Mouse (Mus musculus): ENCODE measurements at regions not wholly inside any gene's neighbourhood (a gene's known extent, or its start where the extent isn't known, plus 50 kb on each side); places are given as distances from the start of the nearest gene placed in this dataset.
A peak's percentile ranks its signal among the peaks of the same experiment; 100 is the strongest.

DNA sequence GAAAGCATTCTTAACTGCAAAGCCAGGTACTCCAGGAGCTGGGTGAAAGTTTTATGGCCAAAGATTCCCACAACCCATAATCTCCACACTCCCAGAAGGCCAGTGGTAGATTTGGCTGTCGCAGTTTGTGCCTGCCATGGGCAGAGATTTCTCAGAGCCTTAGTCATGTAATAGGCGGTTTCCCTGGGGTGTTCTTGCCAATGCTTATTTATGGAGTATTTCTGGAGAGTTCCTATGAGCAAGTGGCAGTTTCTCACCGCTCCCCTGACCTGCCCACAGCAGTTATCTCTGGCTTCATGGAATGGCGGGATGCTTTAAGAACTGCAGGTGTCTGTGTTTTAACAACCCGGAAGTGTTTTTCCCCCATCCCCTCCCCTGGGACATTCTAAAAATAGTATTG lies 179.8 kb downstream of the 4933412E24Rik start:
- DNase-seq (ENCODE audit: low spot score): no peak

DNA sequence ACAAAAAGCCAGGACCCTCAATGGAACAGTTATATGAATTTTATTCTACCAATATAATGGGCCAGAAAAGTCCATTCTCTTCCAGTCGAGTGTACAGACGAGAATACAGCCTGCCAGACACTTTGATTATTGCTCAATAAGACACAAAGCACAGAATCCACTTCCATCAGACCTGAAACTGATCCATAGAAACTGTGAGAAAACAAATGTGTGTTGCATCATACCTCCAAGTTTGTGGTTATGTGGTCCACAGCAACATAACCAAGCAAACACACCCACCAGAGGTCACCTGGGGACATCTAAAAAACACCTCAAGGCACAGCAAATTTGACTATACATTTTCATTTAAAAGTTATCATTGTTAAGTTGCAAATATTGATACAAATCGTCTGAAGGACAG lies 183.2 kb downstream of the 4933412E24Rik start:
- DNase-seq (ENCODE audit: low spot score): no peak

DNA sequence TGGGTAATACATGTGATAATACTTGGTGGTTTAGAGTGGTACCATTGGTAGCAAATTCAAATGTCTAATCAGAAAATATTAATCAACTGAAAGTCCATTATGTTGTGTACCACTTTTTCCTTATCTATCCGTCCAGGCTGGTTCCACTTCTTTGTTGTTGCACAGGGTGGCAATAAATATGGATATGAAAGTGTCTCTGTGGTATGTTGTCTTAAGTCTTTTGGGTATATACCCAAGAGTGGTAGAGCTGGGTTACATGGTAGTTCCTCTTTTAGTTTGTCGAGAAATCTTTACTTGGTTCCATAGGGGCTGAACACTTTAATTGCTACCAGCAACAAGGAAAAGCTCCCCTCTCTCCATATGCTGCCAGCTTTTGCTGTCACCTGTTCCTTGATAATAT lies 184.9 kb downstream of the 4933412E24Rik start:
- no peak for DNase-seq (ENCODE audit: low spot score)

DNA sequence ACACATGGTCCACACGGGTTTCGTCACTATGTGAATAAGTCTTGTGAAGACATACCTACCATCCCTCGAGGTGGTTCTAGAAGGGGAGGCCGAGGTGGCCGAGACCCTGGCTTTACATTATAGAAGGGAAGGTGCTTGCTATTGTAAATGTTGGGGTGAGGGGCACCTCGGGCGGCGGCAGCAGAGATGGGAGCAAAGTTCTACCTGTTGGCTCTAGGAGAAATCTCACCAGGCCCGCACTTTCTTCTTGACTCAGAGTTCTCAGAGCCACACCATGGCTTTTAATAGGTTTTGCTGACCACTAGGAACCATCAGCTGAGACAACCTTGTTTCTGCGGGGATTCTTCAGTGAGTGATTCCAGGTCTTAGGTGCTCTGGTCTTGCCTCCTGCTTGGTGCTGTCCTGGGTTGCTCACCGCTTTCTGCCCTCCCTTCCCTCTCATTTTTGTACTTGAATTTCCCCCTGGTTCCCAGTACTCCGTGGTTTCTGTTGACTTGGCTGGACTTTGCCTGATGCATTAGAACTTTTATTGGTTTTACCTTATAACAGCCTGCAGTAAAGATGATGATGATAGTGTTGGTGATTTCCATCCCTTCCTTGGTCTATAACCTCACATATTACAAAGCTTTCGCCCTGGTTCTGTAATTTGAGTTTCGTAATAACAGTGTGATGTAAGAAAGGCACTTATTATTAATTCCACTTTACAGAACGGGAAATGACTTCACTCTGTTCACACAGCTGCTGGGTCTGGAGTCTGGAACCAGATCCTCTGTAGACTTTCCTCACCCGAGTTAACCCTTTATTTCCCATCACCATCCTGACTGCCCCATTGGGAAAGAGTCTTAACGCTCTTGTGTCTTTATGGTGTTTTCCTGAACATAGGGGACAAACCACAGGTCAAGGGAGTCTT lies 185.6 kb downstream of the 4933412E24Rik start:
- DNase-seq (ENCODE audit: low spot score): peak; percentile 57

DNA sequence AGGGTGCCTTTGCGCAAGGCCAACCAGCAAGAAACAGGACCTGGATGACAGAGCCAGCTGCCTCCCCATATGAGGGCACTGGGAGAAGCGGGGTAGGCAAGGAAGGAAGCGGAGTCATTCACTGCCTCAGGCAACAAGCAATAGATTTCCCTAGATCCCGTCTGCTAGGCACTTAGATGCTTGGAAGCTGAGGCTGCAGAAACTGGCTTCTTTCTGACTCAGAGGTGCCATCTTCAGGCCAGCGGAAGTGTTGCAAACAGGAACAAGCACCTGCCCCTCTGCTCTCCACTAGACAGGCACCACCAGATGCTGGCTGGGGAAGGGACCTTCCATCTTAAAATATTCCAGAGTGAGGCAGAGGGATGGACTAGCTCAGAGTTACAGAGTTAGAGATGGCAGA lies 188.0 kb downstream of the 4933412E24Rik start:
- peak; percentile 81 for DNase-seq (ENCODE audit: low spot score)

DNA sequence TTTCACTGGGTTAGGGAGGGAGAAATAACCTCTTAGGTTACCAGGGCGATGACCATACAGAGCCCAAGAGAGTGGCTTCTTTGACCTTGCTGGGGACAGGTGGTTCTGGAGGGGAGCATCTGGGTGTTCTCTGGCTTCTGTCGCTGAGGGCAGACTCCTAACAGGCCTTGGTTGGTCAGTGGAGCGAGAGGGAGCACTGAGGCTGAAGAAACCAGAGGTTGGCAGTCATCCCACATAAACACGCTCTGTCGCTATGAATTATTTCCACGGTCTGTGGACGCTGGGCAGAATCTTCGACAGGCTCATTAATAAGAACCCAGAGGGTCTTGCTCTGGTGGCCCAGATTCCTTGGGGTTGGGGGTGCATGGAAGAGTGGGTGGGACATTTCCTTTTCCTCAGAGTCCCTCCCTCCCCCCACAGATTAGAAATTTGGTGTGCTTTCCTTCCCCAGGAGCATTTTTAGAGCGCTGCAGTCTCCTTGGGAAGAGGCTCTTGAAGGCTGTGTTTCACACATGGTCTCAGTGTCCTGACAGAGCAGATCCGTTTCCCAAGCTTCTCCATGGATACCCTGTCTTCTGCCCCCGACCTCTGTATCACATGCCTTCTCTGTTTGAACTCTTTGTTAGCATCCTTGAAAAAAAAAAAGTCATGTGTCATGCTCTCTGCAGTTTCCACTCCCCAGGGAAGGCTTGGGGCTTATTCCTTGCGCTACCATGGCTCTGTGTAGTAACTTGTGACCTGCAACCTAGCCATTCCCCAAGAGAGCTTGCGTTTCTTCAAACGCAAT lies 190.1 kb downstream of the 4933412E24Rik start:
- no peak for DNase-seq (ENCODE audit: low spot score)

DNA sequence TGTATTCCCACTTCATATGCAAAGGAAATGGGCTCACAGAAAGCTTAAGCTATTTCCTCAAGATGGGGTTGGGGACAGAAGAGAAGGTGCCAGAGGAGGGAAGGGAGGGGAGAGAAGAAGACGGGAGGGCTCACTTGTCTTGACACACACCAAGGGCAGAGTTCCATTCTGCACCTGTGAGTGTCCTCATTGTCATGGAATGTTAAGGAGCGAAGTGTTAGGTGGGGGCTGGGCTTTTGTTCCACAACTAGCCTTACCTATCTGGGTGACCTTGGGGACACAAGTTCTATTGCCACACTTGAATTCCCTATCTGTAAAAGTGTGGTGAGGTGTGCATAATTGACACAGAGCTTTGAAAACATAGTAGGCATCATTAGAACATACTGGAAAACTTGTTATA lies 192.5 kb downstream of the 4933412E24Rik start:
- DNase-seq (ENCODE audit: low spot score): peak; percentile 64

DNA sequence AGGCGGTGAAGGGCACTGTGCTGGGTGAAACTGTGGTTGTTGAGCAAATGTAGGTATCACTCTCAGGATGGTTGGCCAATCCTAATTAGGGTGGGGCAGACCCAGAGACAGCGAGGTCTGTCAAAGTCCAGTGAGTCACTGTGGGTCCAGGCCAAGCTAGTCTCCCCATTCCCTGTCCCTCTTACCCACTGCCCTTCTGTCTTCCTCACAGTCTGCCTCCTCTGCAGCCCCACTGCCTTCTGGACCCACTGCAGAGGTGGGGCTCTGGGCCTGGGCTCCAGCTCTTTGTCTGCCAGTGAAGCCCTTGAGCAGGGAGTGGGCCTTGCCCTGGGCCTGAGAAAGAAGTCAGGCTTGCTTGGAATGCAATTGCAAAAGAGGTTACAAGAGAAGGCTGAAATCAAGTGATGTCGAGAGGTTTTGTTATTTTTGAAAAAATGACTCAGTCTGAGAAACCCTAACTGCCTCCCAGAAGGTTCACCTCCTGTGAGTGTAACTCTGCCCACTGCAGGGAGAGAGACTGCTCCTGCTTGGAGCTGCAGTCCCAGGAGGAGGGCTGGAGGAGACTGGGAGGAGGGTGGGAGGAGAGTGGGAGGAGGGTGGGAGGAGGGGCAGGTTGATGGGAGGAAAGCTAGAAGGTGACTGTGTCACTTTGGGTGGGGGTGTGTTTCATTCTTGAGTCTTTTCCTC lies 193.3 kb downstream of the 4933412E24Rik start:
- DNase-seq (ENCODE audit: low spot score): peak; percentile 88

DNA sequence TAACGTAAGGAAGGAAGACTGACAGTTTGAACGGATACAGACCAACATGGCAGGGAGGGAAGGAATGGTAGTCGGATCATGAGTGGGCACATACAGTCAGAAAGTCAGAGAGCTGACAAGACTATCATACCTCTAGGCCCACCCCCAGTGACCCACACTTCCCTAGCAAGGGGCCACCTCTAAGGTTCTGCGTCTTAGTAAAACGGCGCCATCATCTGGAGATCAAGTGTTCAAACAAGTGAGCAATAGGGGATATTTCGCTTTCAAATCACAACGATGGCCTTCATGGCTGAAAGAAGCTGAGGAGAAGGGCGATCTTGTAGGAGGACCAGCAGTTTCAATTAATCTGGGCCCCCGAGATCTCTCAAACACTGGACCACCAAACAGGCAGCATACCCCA lies 196.1 kb downstream of the 4933412E24Rik start:
- no peak for DNase-seq (ENCODE audit: low spot score)

DNA sequence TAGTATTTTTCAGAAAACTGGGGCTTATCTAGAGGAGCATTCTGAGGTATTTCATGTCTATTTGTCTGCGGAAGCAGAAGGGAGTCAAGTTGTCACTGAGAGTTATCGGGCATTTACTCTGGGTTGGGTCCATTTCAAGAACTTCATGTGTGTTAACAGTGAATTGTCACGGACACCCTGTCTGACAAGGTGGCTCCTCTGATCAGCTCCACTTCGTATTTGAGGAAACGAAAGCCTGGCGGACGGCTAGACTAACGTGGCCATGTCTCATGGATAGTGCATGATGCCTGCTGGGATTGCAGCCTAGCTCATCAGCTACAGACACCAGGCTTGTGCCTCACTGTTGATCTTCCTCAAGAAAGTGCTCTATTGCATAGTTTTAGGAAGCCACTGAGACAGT lies 200.4 kb downstream of the 4933412E24Rik start:
- no peak for DNase-seq (ENCODE audit: low spot score)

DNA sequence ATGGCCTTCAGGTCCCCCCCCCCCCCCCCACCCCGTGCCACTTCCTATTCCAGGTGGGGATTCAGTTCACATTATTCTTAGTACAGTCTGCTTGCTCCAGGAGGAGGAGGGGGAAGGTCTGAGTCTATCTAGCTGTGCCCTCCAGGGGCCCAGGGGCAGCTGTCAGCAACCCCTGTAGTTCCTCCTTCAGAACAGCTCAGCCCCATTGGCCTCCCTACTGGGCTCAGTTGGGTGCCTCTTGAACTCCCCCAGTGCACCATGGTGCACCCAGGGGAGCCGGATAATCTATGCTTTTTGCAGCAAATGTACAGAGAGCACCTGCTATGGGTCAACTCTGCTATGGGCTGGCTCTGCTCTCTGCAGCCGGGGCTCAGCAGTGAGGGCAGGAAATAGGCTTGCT lies 204.8 kb downstream of the 4933412E24Rik start:
- no peak for DNase-seq (ENCODE audit: low spot score)

DNA sequence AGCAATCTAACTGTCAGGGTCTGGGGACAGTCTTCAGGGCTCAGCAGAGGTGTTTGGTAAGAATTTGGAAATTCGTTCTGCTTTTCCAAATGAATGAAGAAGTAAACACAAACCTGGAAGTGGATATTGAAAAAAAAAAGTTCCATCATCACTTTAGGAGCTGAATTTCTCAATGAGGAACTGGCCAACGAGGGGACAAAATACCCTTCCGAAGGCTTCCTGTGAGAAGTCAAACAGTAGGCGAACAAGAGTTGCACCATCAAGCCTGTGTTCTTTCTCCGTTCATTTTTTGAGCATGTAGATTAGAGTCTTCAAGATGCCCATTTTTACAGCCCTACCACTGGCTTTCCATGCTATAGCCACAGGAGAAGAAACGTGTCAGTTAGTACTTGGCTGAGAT lies 207.1 kb downstream of the 4933412E24Rik start:
- DNase-seq (ENCODE audit: low spot score): no peak

DNA sequence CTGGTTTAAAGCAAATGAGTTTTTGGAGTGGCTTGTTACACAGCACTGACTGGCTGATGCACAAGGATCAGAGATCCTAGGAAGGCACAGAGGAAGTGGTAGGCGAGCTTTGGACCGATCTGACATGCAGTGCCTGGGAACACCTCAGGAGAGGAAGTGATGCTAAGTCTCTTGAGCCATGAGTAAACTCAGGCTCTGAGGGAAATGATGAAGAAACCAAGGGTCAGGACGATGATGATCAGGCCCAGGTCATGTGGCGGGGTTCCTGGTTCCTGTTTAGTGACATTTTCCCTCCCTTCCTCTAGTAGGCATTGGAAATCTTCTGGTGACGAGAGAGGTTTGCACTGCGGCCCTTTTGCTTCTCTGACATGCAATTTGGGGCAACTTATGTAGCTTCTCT lies 208.7 kb downstream of the 4933412E24Rik start:
- DNase-seq (ENCODE audit: low spot score): peak; percentile 41

DNA sequence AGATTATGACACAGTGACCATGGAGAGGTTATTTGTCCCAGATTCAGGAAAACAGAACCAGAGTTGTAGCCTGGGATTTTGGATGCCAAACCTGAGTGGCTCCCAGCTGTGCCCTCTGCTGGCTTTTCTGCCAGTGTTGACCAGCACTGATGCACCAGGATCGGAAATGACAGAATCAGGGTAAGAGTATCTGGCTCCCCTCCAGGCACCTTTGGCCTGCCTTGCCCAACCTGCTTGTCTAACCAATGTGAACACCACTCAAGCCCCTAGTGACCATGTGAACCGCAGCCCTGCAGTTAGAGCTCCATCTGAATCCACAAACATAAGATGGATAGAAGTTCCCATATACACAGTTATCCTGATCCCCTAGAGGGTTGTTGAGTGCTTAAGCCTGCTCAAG lies 210.6 kb downstream of the 4933412E24Rik start:
- DNase-seq (ENCODE audit: low spot score): no peak

DNA sequence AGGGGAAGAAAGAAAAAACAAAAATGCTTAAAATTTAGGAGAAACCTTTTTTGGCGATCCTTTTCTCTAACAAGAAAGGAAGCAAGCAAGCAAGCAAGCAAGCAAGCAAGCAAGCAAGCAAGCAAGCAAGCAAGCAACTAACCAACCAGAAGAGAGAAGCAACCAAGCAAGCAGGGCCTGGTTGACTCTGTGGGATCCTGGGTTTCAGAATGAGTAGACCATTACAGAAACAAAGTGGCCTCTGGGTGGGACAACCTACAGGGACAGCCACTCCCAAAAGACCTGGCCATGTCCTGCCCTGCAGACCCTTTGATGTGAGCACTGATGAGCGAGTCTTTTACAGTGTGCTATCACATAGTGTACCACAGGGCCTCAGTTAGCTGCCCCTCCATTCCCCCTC lies 211.6 kb downstream of the 4933412E24Rik start:
- DNase-seq (ENCODE audit: low spot score): no peak

DNA sequence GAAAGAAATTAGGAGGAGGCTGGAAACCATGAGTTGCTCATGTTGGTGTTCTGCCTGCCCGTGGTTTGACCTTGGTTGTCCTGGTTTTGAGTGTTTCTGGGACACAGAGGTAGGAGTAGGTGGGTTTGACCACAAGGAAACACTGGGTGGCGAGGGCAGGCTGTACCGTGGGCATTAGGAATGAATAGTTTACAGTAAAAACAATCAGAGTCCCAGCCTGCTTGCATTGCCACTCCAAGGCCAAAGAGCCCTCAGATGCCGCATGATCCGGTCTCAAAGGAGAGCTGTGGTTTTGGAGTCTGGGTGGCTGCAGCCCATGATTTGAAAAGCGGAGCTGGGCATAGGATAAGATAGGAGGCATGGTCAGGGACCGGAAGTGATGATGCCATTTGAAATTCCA lies 212.0 kb downstream of the 4933412E24Rik start:
- no peak for DNase-seq (ENCODE audit: low spot score)

DNA sequence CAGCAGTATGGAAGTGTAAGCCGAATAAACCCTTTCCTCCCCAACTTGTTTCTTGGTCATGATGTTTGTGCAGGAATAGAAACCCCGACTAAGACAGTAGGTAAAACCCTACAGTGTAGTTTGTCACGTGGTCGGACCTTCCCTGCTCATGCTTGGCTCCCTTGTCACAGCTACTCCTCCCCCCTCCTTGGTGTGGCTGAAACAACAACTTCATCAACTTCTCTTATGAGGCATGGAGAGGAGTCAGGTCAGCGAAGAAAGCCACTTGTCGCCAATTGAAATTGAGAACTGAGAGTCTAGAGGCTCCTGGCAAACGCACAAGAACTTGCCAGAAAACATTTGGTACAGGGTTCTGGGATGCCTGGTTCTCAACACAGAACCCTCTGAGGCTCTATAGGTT lies 214.1 kb downstream of the 4933412E24Rik start:
- DNase-seq (ENCODE audit: low spot score): peak; percentile 47

DNA sequence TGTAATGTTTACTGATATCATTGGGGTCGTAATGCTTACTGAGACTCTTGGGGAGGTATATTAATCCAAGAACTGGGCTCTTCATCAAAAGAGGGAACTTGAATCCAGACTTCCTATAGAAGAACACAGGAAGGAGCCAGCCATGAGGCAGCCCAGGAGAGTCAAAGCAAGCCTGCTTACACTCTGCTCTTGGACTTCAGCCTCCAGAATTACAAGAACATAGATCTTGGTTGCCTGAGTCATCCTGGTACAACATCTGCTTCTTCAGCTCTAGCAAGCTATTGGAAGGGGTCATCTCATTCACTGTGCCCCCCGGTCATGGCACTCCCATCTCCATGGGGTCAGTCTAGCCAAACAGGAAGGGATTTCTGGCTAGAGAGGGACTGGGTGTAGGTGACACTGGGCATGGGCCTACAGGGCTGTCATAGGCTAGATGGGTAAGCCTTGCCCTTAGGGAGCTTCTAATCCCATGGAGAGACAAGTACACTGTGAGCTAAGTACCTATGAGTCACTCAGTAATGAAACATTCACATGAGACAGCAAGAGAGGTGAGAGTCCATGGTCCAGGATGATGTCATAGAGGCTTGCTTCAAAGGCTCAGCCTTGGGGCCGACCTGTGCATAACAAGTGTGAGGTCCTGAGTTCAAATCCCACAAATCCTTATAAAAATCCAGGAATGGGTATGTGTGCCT lies 217.1 kb downstream of the 4933412E24Rik start:
- DNase-seq (ENCODE audit: low spot score): no peak

DNA sequence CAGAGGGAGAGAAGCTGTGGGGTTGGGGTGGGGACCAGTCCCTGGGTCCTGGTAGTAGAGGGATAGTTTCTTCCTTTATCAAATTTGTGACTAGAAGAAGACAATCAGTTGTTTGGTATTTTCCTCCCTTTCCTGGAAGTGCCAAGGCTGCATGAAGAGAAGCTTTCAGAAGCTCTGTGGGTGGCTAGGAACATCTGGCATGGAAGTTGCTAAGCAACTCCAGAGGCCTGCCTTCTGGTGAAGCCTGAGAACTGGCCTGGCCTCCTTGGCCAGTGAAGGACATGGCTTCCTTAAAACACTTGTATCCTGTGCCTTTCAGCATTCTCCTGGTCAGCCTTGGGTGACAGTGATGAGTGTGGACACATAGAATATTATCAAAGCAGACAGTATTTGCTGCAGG lies 217.9 kb downstream of the 4933412E24Rik start:
- no peak for DNase-seq (ENCODE audit: low spot score)

DNA sequence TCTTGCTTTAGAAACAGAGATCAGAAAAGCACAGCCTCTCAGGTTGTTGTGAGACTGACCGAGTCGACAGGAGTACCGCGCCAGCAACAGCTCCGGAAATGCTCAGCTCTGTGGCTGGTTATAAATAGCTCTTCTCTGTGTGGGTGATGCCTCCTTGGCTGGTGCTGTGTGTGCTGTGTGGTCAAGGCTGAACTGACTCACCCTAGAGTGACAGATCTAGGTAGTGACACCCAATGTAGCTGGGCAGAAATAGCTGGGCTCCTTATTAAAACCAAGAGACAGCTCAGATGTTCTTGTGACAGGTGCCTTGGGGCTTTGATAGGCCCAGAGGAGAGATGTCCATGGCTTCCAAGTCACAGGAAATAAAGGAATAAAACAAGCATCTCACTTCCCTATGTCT lies 220.7 kb downstream of the 4933412E24Rik start:
- peak; percentile 42 for DNase-seq (ENCODE audit: low spot score)

DNA sequence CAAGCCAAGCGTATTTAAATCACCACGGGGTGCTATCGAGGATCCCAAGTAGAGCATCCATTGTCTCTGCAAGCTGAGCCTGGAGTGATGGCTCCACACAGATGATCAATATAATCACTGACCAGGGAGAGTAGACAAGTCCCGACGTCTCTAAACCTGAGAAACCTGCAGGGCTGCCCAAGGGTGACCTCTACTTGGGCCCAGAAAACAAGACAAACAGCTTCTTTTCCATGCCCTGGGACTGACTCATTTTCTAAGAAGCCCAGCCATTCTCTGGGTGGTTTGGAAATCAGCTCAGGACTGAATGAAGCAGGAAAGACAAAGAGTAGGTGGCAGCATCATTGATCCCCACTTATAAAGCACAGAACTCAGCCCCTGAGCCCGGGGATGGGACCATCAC lies 221.5 kb downstream of the 4933412E24Rik start:
- DNase-seq (ENCODE audit: low spot score): no peak
